Mouse (Mus musculus): ENCODE data around the gene Gpkow. TPM values are rescaled to one million over a fixed set of nuclear protein-coding genes. Genes with fewer than 3 reads are reported as not detected.

Gpkow gene
- total and polyA plus RNA-seq, 3 experiments, result 23.4 to 539 (median 37.0) TPM

DNA sequence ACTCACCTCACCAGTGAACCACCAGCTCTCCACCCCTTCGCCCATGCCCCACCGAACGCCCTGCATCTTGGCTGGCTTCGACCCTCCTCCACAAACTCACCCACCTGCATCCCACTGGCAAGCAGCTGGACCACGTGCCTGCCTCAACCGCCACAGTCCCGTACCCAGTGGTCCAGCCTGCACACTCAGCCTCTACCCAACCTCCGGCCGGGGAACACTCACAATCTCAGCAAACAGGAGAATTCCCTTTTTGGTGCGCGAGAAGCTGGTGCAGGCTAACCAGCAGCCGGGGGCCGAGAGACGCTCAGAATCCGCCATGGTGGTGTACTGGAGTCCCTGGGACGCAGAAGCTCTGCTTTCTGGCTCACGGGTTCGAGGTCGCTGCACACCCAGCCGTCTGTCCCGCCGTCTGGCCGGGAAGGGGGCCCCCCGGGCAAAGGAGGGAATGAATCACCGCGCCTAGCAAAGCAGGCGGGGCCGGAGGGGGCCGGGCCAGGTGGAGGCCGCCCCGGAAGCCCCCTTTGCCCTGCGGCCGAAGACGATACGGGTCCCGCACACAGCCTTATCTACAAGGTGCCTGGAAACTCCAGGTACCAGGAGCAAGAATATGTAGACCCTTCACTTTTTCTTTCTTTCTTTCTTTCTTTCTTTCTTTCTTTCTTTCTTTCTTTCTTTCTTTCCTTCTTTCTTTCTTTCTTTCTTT is 25.9 kb upstream of the Gpkow start, which contains the start of gene Plp2 (continued):
- TF ChIP-seq TBP (IDR thresholded peaks at IDR 0.05; ENCODE audit: low read depth, low read length) (peak; percentile 35; the same call in 1 of the 2 replicates), CHD2 (IDR thresholded peaks at IDR 0.05; ENCODE audit: low read length) (no peak)

DNA sequence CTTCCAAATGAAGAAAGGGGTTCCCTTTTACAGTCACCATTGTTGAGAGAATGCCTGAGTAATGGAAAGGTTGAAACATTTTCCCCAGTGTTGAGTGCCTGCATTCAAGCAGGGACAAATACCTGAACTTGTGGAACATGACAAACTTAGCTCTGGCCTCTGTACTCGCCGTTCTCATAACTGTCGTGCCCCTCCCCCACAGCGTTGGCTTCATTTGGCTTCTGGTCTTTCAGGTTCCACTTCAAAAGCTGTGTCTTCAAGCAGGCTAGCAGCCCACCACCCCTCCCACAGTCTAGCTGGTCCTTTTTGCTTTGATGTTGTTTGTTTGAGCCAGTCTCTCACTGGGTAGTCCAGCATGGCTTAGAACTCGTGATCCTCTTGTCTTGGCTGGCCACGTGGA is 24.2 kb upstream of the Gpkow start:
- Histone ChIP-seq H3K4me3 (ENCODE audit: control insufficient read depth in 1 of 2, insufficient read depth in 1 of 2, low read depth in 2 of 2, low read length in 2 of 2) (peak overlapping the region in 1 of 2 experiments; percentile 5; a peak in 1 of 4 replicates), H3K9me3 (replicated peaks; ENCODE audit: insufficient read depth, low read length) (no peaks in the 10 kb centered on the region), H3K36me3 (ENCODE audit: control insufficient read depth in 1 of 2, insufficient read depth in 2 of 2, low read length in 2 of 2) (peaks cover 0 to 22% of the 10 kb centered on the region in 2 experiments; a peak in 2 of 4 replicates), H3K79me2 (ENCODE audit: control insufficient read depth, insufficient read depth, low read length, poor library complexity) (peaks cover 5% of the 10 kb centered on the region; the same call in 1 of the 2 replicates), H3K9ac (ENCODE audit: control insufficient read depth, low read depth, low read length, poor library complexity, severe bottlenecking) (peak overlapping the region; percentile 31; the same call in 1 of the 2 replicates), H3K4me1 (ENCODE audit: control insufficient read depth in 1 of 2, insufficient read depth in 2 of 2, low read length in 2 of 2) (peaks cover 11 to 25% of the 10 kb centered on the region in 2 experiments), H3K27me3 (ENCODE audit: control insufficient read depth in 1 of 2, insufficient read depth in 2 of 2, low read length in 2 of 2) (no peaks in the 10 kb centered on the region), H3K27ac (ENCODE audit: control insufficient read depth, low read depth, low read length) (peak overlapping the region; percentile 95)
- peak; percentile 47 for DNase-seq (ENCODE audit: low read depth, low spot score)
- TF ChIP-seq ETS1 (IDR thresholded peaks at IDR 0.05; ENCODE audit: low read depth, low read length) (peak; percentile 24; the same call in 1 of the 2 replicates), EP300 (IDR thresholded peaks at IDR 0.05; ENCODE audit: low read depth in 1 of 2, low read length in 2 of 2) (peak in 1 of 2 experiments; percentile 30; a peak in 2 of 4 replicates), CHD2 (IDR thresholded peaks at IDR 0.05; ENCODE audit: low read length) (peak; percentile 51; the same call in 1 of the 2 replicates), ELF1 (IDR thresholded peaks at IDR 0.05; ENCODE audit: low read depth, low read length) (no peak), BHLHE40 (IDR thresholded peaks at IDR 0.05; ENCODE audit: borderline replicate concordance, low read depth, low read length) (0 out of 2 replicates have a peak, but pooled peaks have one; percentile 16), MYC (IDR thresholded peaks at IDR 0.05; ENCODE audit: low read depth, low read length) (peak; percentile 37; the same call in 1 of the 2 replicates), MAX (IDR thresholded peaks at IDR 0.05; ENCODE audit: low read length) (no peak)

DNA sequence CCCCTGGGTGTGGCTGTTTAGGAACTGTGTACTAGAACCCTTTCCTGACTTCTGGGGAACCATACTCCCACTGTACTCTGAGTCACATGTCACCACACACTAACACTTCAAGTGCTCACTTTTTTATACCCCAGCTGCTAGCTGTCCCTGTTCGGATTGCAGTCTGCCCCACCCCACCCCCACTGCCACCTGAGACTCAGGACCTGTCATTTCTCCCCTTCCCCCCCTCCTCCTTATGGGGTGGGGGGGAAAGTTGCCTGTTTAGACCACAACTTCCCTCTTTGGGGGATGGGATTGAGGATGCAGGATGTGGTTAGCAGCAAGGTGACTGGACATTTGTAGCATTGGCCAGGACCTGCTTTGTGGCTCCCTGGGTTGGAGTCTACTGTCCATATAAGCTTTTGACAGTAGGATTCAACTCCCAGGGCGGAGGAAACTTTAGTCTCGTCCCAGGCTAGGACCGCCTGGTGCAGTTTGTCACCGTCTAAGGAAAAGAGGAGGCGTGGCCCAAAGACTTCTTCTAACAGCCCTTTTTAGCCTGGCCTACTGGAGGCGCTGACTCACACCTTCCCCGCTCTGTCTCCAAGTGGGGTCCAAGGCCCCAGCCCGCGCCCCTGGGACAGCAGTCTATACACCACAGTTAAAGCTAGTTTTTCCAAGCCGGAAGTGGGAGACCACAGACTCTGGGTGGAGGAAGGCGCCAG is 23.2 kb upstream of the Gpkow start:
- H3K79me2 ChIP-seq (ENCODE audit: control insufficient read depth, insufficient read depth, low read length, poor library complexity), result peaks cover 5% of the 10 kb centered on the region; the same call in 1 of the 2 replicates
- H3K4me3 ChIP-seq (ENCODE audit: control insufficient read depth in 1 of 2, insufficient read depth in 1 of 2, low read depth in 2 of 2, low read length in 2 of 2), result peak overlapping the region; percentile 67 to 81
- peaks cover 11 to 25% of the 10 kb centered on the region in 2 experiments for H3K4me1 ChIP-seq (ENCODE audit: control insufficient read depth in 1 of 2, insufficient read depth in 2 of 2, low read length in 2 of 2)
- H3K9ac ChIP-seq (ENCODE audit: control insufficient read depth, low read depth, low read length, poor library complexity, severe bottlenecking), result peak overlapping the region; percentile 82
- peaks cover 0 to 22% of the 10 kb centered on the region in 2 experiments; a peak in 2 of 4 replicates for H3K36me3 ChIP-seq (ENCODE audit: control insufficient read depth in 1 of 2, insufficient read depth in 2 of 2, low read length in 2 of 2)
- DNase-seq (ENCODE audit: low read depth, low spot score), result peak; percentile 92
- H3K27ac ChIP-seq (ENCODE audit: control insufficient read depth, low read depth, low read length), result peak overlapping the region; percentile 95
- H3K27me3 ChIP-seq (ENCODE audit: control insufficient read depth in 1 of 2, insufficient read depth in 2 of 2, low read length in 2 of 2), result no peaks in the 10 kb centered on the region
- no peaks in the 10 kb centered on the region for H3K9me3 ChIP-seq (replicated peaks; ENCODE audit: insufficient read depth, low read length)
- no peak; the same call in 1 of the 2 replicates for TF ChIP-seq HCFC1 (IDR thresholded peaks at IDR 0.05; ENCODE audit: low read depth, low read length)
- TF ChIP-seq POLR2AphosphoS5 (IDR thresholded peaks at IDR 0.05; ENCODE audit: borderline replicate concordance, low read depth, low read length), result no peak
- TF ChIP-seq GABPA (IDR thresholded peaks at IDR 0.05; ENCODE audit: low read depth, low read length), result no peak
- TF ChIP-seq TBP (IDR thresholded peaks at IDR 0.05; ENCODE audit: low read depth, low read length), result peak; percentile 82
- TF ChIP-seq SMC3 (IDR thresholded peaks at IDR 0.05; ENCODE audit: low read depth, low read length), result no peak
- TF ChIP-seq CHD1 (IDR thresholded peaks at IDR 0.05; ENCODE audit: low read depth, low read length), result no peak
- no peak for TF ChIP-seq MEF2A (IDR thresholded peaks at IDR 0.05; ENCODE audit: extremely low read depth, insufficient replicate concordance, low read depth, low read length, poor library complexity, severe bottlenecking)
- TF ChIP-seq MYB (IDR thresholded peaks at IDR 0.05; ENCODE audit: low read depth, low read length), result 0 out of 2 replicates have a peak, but pooled peaks have one; percentile 15
- peak; percentile 76 for TF ChIP-seq USF1 (IDR thresholded peaks at IDR 0.05; ENCODE audit: low read depth, low read length)
- TF ChIP-seq BHLHE40 (IDR thresholded peaks at IDR 0.05; ENCODE audit: borderline replicate concordance, low read depth, low read length), result 0 out of 2 replicates have a peak, but pooled peaks have one; percentile 54
- TF ChIP-seq MAFK (IDR thresholded peaks at IDR 0.05; ENCODE audit: borderline replicate concordance, low read depth, low read length), result 0 out of 2 replicates have a peak, but pooled peaks have one; percentile 28
- peak; percentile 54; the same call in 1 of the 2 replicates for TF ChIP-seq TCF12 (IDR thresholded peaks at IDR 0.05; ENCODE audit: low read depth, low read length)
- TF ChIP-seq POLR2A (IDR thresholded peaks at IDR 0.05; ENCODE audit: control insufficient read depth in 1 of 2, insufficient read depth in 1 of 2, low read depth in 1 of 2, low read length in 2 of 2, poor library complexity in 1 of 2), result peak in 1 of 2 experiments; percentile 56; a peak in 2 of 4 replicates
- TF ChIP-seq JUND (IDR thresholded peaks at IDR 0.05; ENCODE audit: low read depth, low read length), result no peak; the same call in 1 of the 2 replicates
- peak; percentile 46; the same call in 1 of the 2 replicates for TF ChIP-seq MYC (IDR thresholded peaks at IDR 0.05; ENCODE audit: low read depth, low read length)
- 0 out of 2 replicates have a peak, but pooled peaks have one; percentile 44 for TF ChIP-seq POLR2AphosphoS2 (IDR thresholded peaks at IDR 0.05; ENCODE audit: low read length)
- TF ChIP-seq ZC3H11A (IDR thresholded peaks at IDR 0.05; ENCODE audit: low read depth, low read length), result 0 out of 2 replicates have a peak, but pooled peaks have one; percentile 9
- peak; percentile 82 to 87 for TF ChIP-seq EP300 (IDR thresholded peaks at IDR 0.05; ENCODE audit: low read depth in 1 of 2, low read length in 2 of 2)
- TF ChIP-seq GATA1 (IDR thresholded peaks at IDR 0.05; ENCODE audit: low read depth, low read length), result no peak
- TF ChIP-seq MAX (IDR thresholded peaks at IDR 0.05; ENCODE audit: low read length), result peak; percentile 47
- TF ChIP-seq NELFE (IDR thresholded peaks at IDR 0.05; ENCODE audit: low read depth, low read length), result peak; percentile 74

Data from MEL (cell line).